Mouse (Mus musculus) midbrain, embryonic 16.5 days (tissue): Measurements from ENCODE around the gene Me1. TPM values are rescaled to one million over a fixed set of nuclear protein-coding genes. Genes with fewer than 3 reads are reported as not detected.

Experiments
- ATAC-seq: fragments of 200-750 bp; cut with Nextera tagmentation; 2 replicates; pipeline ENCODE4 v1.8.0; 2017; ENCODE audit warnings: moderate TSS enrichment
- H3K27ac ChIP-seq: fragments of 300-500 bp; sonication (generic); 2 replicates; pipeline ENCODE4 v1.5.1; 2014; ENCODE audit warnings: mild to moderate bottlenecking, low read length, mixed read lengths
- H3K27me3 ChIP-seq: fragments of 300-500 bp; sonication (generic); 2 replicates; pipeline ENCODE4 v1.6.1; 2014; ENCODE audit warnings: low read depth, low read length, mixed read lengths; ENCODE audit not compliant: control insufficient read depth, insufficient read depth
- H3K36me3 ChIP-seq: fragments of 300-500 bp; sonication (generic); 2 replicates; pipeline ENCODE4 v1.6.1; 2014; ENCODE audit warnings: mild to moderate bottlenecking, low read length, moderate library complexity, mixed read lengths; ENCODE audit not compliant: control insufficient read depth, insufficient read depth
- H3K4me1 ChIP-seq: fragments of 300-500 bp; sonication (generic); 2 replicates; pipeline ENCODE4 v1.6.1; 2014; ENCODE audit warnings: mild to moderate bottlenecking, low read length, mixed read lengths; ENCODE audit not compliant: control insufficient read depth, insufficient read depth
- H3K4me2 ChIP-seq: fragments of 300-500 bp; sonication (generic); 2 replicates; pipeline ENCODE4 v1.6.1; 2014; ENCODE audit warnings: mild to moderate bottlenecking, low read length, mixed read lengths
- H3K4me3 ChIP-seq: fragments of 300-500 bp; sonication (generic); 2 replicates; pipeline ENCODE4 v1.5.1; 2014; ENCODE audit warnings: low read depth, mild to moderate bottlenecking, low read length, moderate library complexity, mixed read lengths
- H3K9ac ChIP-seq: fragments of 300-500 bp; sonication (generic); 2 replicates; pipeline ENCODE4 v1.6.1; 2014; ENCODE audit warnings: low read depth, low read length, mixed read lengths
- H3K9me3 ChIP-seq: fragments of 300-500 bp; sonication (generic); replicated peaks from 2 replicates; pipeline ENCODE4 v1.6.1; 2014; ENCODE audit warnings: mild to moderate bottlenecking, low read length, mixed read lengths; ENCODE audit not compliant: control insufficient read depth, poor library complexity, severe bottlenecking
- WGBS: fragments of 180-500 bp; shearing (Covaris S2); extraction: QIAGEN DNeasy Blood & Tissue Kit; methylation state at CpG from one replicate; pipeline ENCODE4 v1.1.7; 2014; 5-methylcytosine and 5-hydroxymethylcytosine counted together
- polyA plus RNA-seq: library from polyadenylated mRNA; unstranded; fragments of >200 nt; fragmentation: Nextera tagmentation; extraction: Ambion mirVana; gene quantifications from 2 replicates; pipeline ENCODE4 v1.2.1, GENCODE M21; 2015

Me1 gene
- polyA plus RNA-seq, 1 experiment from 2014 or later = 51.5 TPM

DNA sequence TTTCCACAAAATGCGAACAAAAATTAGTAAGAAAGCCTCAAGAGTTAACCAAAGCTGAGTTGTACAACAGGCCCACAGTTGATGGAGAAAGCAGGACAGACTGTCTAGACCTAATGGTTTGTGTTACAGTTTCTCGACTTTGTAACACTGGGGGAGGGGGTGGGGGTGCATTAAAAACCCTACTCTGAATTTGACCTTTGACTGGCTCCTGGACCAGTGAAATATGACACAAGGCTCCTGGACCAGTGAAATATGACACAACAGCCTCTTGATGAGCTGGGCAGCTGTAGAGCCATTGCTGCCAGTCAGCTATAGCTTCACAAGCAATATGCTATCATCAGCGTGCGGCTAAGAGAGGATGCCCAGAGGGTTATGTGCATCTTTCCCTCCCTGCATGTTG is 37.4 kb downstream of the Me1 start:
- Histone ChIP-seq H3K27me3 (no peaks in the 10 kb centered on the region), H3K4me2 (no peak overlapping the region), H3K9me3 (no peaks in the 10 kb centered on the region), H3K9ac (no peak overlapping the region), H3K36me3 (no peaks in the 10 kb centered on the region), H3K4me3 (no peak overlapping the region), H3K4me1 (no peaks in the 10 kb centered on the region), H3K27ac (no peak overlapping the region)
- 92% methylated on average over 4 of the region's 4 CpGs for WGBS
- ATAC-seq = no peak

DNA sequence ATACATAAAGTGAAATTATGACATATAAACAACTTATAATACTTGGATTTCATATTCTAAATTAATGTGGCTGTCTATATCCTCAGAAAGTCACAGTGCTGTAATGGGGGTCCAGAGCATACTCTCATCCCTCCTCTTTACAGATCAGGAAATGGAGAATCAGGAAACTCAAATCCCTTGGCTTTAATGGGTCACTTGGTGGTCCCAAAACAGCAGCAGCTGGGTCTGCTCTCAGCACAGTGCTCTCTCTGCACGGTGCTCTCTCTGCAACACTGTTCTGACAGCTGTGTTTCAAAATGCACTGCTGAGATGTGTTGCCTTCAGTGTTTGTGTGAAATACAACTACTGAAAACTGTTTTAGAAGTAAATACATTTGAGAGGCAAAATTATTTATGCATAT is 43.6 kb downstream of the Me1 start:
- Histone ChIP-seq H3K27me3 (no peaks in the 10 kb centered on the region), H3K36me3 (no peaks in the 10 kb centered on the region), H3K9me3 (no peaks in the 10 kb centered on the region), H3K27ac (no peak overlapping the region), H3K4me2 (no peak overlapping the region), H3K4me1 (peaks cover 2% of the 10 kb centered on the region; the same call in 1 of the 2 replicates), H3K9ac (no peak overlapping the region), H3K4me3 (no peak overlapping the region)
- no peak for ATAC-seq
- 70% methylated on average over 1 of the region's 1 CpGs for WGBS

DNA sequence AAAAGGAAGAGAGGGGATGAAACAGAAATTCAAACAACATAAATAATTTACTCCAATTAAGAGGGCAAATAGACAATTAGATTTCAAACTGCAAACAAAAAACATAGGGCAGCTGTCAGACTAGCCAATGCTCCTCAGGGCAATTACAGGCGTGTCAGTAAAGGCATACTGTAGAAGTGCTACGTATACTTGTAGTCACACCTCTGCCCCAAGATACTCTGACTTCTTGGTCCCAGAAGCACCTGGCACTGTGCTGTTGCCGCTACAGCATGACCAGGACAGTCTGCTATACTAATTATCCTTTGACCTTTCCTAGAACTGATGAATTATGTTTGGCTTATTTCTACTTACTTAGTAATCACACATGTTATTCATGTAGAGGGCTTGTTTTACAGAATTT is 44.5 kb downstream of the Me1 start:
- WGBS = 54% methylated on average over 3 of the region's 3 CpGs
- no peak overlapping the region for H3K9ac ChIP-seq
- ATAC-seq = no peak

DNA sequence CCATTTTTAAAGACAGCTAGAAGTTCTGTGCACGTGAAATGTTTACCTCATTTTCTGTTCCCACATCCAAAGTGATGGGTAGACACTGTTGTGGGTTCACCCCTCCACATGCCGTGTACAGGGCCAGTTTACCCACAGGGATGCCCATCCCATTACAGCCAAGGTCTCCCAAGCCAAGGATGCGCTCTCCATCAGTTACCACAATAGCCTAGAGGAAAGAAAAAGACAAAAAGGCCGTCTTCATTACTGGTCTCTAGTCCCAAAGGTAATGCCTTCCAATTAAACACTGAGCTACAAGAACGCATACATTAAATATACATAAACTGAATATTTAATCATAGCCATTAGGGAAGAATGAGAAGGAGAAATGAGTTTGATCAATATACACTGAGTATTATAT is 44.9 kb downstream of the Me1 start:
- WGBS = 58% methylated on average over 5 of the region's 5 CpGs
- Histone ChIP-seq H3K27ac (no peak overlapping the region), H3K9ac (no peak overlapping the region), H3K4me3 (no peak overlapping the region), H3K4me1 (peaks cover 2% of the 10 kb centered on the region; the same call in 1 of the 2 replicates), H3K9me3 (no peaks in the 10 kb centered on the region), H3K4me2 (no peak overlapping the region), H3K36me3 (no peaks in the 10 kb centered on the region), H3K27me3 (no peaks in the 10 kb centered on the region)
- peak; percentile 62; the same call in 1 of the 2 replicates for ATAC-seq

More for the DNA sequence above, 44.5 kb downstream of the Me1 start:
- Histone ChIP-seq H3K4me3 (no peak overlapping the region), H3K4me2 (no peak overlapping the region), H3K9me3 (no peaks in the 10 kb centered on the region), H3K36me3 (no peaks in the 10 kb centered on the region), H3K4me1 (peaks cover 2% of the 10 kb centered on the region; the same call in 1 of the 2 replicates), H3K27ac (no peak overlapping the region), H3K27me3 (no peaks in the 10 kb centered on the region)

DNA sequence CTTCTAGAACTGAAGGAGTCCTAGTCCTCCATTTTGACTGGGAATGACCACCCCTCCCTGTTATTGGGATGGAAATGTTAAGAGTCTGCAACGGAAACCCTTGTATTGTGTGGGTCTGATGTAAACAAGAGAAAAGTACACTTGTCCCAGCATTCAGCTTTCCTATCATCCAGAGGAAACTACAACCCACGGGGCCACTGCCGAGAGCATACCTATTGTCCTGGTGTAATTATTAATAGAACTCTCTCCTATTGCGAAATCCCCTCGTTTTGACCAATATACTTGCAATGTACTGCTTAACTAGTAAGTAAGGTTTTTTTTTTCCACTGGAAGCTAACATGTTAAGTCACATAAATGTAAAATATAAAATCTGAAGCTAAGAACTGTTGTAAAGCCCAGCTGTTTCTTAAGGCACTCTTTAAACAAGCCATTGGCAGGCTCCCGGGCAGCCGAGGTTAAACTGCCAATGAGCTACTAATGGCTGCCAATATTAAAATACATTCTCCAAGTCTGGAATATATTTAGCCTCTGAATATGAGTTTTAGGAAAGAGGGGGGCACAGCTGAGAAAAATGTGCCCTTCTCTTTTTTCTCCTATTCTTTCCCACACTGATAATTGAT is 47.7 kb downstream of the Me1 start:
- ATAC-seq = no peak
- H3K9ac ChIP-seq = no peak overlapping the region
- no peaks in the 10 kb centered on the region for H3K36me3 ChIP-seq
- no peaks in the 10 kb centered on the region for H3K9me3 ChIP-seq
- H3K4me1 ChIP-seq = peaks cover 2% of the 10 kb centered on the region; the same call in 1 of the 2 replicates
- H3K27me3 ChIP-seq = no peaks in the 10 kb centered on the region
- no peak overlapping the region for H3K4me2 ChIP-seq
- WGBS = 78% methylated on average over 7 of the region's 7 CpGs
- H3K27ac ChIP-seq = no peak overlapping the region
- H3K4me3 ChIP-seq = no peak overlapping the region

DNA sequence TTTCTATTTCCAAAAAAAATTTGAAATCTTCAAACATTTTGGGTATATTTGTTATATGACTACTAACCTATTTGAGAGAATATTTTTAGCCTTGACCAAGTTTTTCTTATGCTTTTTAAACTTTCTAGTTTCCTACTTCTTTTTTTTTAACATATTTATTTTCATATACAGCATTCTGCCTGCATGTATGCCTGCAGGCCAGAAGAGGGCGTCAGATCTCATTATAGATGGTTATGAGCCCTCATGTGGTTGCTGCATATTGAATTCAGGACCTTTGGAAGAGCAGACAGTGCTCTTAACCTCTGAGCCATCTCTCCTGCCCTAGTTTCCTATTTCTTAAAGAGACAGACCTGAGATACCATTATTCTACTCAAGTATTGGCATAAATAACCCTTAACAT is 48.9 kb downstream of the Me1 start:
- no peak overlapping the region for H3K4me3 ChIP-seq
- no peaks in the 10 kb centered on the region for H3K27me3 ChIP-seq
- H3K27ac ChIP-seq = no peak overlapping the region
- WGBS = 8% methylated on average over 1 of the region's 1 CpGs
- H3K9me3 ChIP-seq = no peaks in the 10 kb centered on the region
- no peak overlapping the region for H3K4me2 ChIP-seq
- ATAC-seq = no peak
- no peaks in the 10 kb centered on the region for H3K36me3 ChIP-seq
- H3K9ac ChIP-seq = no peak overlapping the region
- H3K4me1 ChIP-seq = peaks cover 2% of the 10 kb centered on the region; the same call in 1 of the 2 replicates

DNA sequence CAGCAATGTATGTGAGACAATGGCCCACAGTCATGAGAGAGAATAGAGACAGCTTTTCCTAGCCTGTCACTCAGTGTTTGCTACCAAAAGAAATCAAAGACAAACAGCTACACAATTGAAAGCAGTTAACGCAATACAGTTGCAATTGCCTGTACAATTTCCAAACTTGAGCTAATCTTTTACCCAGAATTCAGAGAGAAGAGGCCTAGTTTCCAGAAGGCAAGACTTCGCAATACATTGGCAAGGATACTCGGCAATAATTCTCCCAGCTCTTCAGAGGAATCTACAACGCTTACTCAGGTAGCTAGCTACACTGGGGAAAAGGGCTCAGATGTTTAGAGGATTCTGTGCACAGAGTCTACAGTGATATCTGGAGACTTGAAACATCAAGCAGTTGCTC is 52.3 kb downstream of the Me1 start:
- no peak for ATAC-seq
- Histone ChIP-seq H3K4me2 (no peak overlapping the region), H3K4me3 (no peak overlapping the region), H3K4me1 (no peaks in the 10 kb centered on the region), H3K27ac (no peak overlapping the region), H3K36me3 (no peaks in the 10 kb centered on the region), H3K9ac (no peak overlapping the region), H3K27me3 (no peaks in the 10 kb centered on the region), H3K9me3 (no peaks in the 10 kb centered on the region)
- WGBS = 84% methylated on average over 4 of the region's 4 CpGs

DNA sequence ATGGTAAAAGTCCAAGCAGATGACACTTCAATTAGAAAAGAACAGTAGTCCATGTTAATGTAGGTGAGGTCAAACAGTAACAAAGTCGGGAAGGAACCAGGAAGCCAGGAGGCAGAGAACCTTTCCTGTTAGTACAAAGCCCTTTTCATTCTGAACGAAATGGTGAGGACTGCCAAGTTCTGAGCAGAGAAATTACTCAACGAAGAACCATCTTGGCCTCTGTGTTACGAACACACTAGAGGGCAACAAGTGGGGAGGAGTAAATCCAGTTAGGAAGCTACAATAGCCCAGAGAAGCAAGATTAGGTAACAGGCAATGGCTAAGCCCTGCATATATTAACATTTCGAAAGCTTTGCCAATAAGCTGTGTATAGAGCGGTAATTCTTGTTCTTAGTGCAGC is 57.0 kb downstream of the Me1 start:
- no peak overlapping the region for H3K4me3 ChIP-seq
- H3K27ac ChIP-seq = no peak overlapping the region
- no peaks in the 10 kb centered on the region; the same call in 1 of the 2 replicates for H3K9me3 ChIP-seq
- no peak for ATAC-seq
- no peak overlapping the region for H3K9ac ChIP-seq
- no peaks in the 10 kb centered on the region for H3K36me3 ChIP-seq
- WGBS = 66% methylated on average over 6 of the region's 6 CpGs
- no peak overlapping the region for H3K4me2 ChIP-seq
- no peaks in the 10 kb centered on the region for H3K27me3 ChIP-seq
- no peaks in the 10 kb centered on the region for H3K4me1 ChIP-seq

DNA sequence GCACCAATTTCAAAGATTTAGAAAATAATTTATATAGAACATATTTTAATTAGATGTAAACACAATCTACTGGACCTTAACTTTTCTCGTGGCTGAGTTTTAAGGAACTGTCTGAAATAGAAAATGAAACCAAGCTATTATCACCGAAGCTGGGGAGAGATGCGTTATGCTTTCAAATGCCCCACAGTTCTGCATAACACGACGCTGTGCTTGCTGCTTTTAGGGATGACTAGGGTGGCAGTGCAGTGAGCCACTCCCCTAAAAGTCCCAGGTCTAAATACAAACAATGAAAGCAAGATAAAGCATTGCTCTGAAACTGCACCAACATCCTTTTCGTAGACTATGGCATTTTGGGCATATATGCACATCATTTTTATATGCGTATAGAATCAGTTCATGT is 64.6 kb downstream of the Me1 start:
- no peak overlapping the region for H3K4me2 ChIP-seq
- H3K4me3 ChIP-seq = no peak overlapping the region
- H3K4me1 ChIP-seq = no peaks in the 10 kb centered on the region
- H3K9me3 ChIP-seq = no peaks in the 10 kb centered on the region; the same call in 1 of the 2 replicates
- WGBS = 88% methylated on average over 7 of the region's 7 CpGs
- no peaks in the 10 kb centered on the region for H3K36me3 ChIP-seq
- H3K27ac ChIP-seq = no peak overlapping the region
- H3K27me3 ChIP-seq = no peaks in the 10 kb centered on the region
- no peak for ATAC-seq
- H3K9ac ChIP-seq = no peak overlapping the region
